8 mouse cellular contexts compared by ENCODE assay signal in the genomic region with DNA sequence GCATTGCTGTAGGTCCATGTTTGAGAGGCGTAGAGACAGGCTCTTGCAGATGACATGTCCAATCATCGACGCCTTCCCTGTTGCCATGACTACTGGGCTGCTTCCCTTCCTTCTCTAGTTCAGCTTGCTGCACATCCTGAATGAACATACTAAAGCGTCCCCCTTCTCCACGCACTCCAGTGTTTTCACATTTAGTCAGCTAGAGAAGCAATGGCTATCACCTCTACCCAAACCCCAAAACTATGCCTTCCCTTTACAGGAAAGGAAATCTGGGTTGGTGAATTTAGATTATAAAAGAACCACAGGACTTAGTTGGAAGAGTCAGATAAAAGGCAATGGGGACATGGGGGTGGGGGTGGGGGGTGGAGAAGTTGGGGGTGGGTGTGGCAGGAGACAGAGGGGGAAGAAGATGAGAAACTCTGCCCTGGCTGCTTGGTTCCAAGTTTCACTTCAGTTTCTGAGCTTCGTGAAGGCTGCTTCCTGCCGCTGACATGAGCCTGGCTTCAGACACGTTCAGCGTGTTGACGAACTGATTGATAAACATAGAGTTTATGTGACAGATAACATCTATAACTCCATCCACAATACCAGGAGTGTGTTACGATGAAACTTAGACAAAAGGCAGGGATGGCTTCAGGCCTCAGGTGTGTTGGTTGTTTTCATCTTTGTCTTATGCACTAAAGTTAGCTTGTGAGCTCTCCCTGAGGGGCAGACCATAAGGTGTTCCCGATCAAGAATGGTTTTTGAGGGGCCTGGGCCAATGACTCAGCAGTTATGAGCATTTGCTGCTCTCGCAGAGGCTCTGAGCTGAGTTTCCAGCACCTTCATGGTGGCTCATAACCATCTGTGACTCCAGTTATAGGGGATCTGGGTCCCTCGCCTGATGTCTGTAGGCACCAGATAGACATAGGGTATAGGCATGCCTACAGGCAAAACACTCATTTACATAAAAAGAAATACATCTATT. TPM values are rescaled to one million over a fixed set of nuclear protein-coding genes. Genes with fewer than 3 reads are reported as not detected.
DNase-seq lines count a peak whose midpoint lies in the region; ATAC-seq and TF ChIP-seq lines count a peak whose summit lies in the region.

No protein-coding gene starts in this region.

- no peak overlapping the region for H3K4me3 ChIP-seq in forebrain, embryonic 14.5 days (ENCODE audit: low read depth, low read length)
- H3K4me3 ChIP-seq in hindbrain, postnatal 0 days (ENCODE audit: low read length), result no peak overlapping the region
- no peak overlapping the region for H3K4me3 ChIP-seq in limb, embryonic 14.5 days (replicated peaks; ENCODE audit: low read length)
- no peak overlapping the region for H3K4me3 ChIP-seq in midbrain, embryonic 15.5 days

- DNase-seq in CD4-positive helper T cell, adult 2 months (ENCODE audit: low read depth, low spot score), result peak; percentile 88
- DNase-seq in MN1 (ENCODE audit: low spot score), result peak; percentile 75
- DNase-seq in forebrain, embryonic 14.5 days (ENCODE audit: low spot score), result peak; percentile 81
- DNase-seq in hindbrain, postnatal 0 days (ENCODE audit: low spot score), result peak; percentile 86
- peak; percentile 61 for DNase-seq in limb, embryonic 14.5 days (ENCODE audit: low spot score)
- DNase-seq in telencephalon, adult 2 months (ENCODE audit: low read depth, low spot score), result peak; percentile 86
- DNase-seq in urinary bladder, postnatal 4 days (ENCODE audit: low spot score in 2 of 2), result no peak

- H3K4me1 ChIP-seq in forebrain, embryonic 14.5 days (ENCODE audit: control insufficient read depth, insufficient read depth, low read length), result 0 out of 2 replicates have a peak, but pooled peaks cover 3% of the 10 kb centered on the region
- peaks cover 8% of the 10 kb centered on the region for H3K4me1 ChIP-seq in hindbrain, postnatal 0 days (ENCODE audit: insufficient read depth, low read length)
- H3K4me1 ChIP-seq in limb, embryonic 14.5 days (ENCODE audit: control insufficient read depth, insufficient read depth, low read length), result peaks cover 16% of the 10 kb centered on the region
- H3K4me1 ChIP-seq in midbrain, embryonic 15.5 days, result peaks cover 21% of the 10 kb centered on the region

- H3K27ac ChIP-seq in forebrain, embryonic 14.5 days (ENCODE audit: low read depth, low read length), result no peak overlapping the region
- H3K27ac ChIP-seq in hindbrain, postnatal 0 days, result peak overlapping the region; percentile 68
- no peak overlapping the region; the same call in 1 of the 2 replicates for H3K27ac ChIP-seq in limb, embryonic 14.5 days (replicated peaks; ENCODE audit: low read depth, low read length)
- peak overlapping the region; percentile 73 for H3K27ac ChIP-seq in midbrain, embryonic 15.5 days

- 77% methylated on average over 14 of the region's 14 CpGs for WGBS in forebrain, embryonic 14.5 days
- 58% methylated on average over 14 of the region's 14 CpGs for WGBS in hindbrain, postnatal 0 days
- 68% methylated on average over 14 of the region's 14 CpGs for WGBS in limb, embryonic 14.5 days
- 59% methylated on average over 14 of the region's 14 CpGs for WGBS in midbrain, embryonic 15.5 days

- H3K36me3 ChIP-seq in forebrain, embryonic 14.5 days (ENCODE audit: control insufficient read depth, insufficient read depth, low read length), result no peaks in the 10 kb centered on the region
- no peaks in the 10 kb centered on the region for H3K36me3 ChIP-seq in hindbrain, postnatal 0 days (ENCODE audit: insufficient read depth, low read length)
- no peaks in the 10 kb centered on the region for H3K36me3 ChIP-seq in limb, embryonic 14.5 days (ENCODE audit: control insufficient read depth, insufficient read depth, low read length)
- H3K36me3 ChIP-seq in midbrain, embryonic 15.5 days (replicated peaks), result no peaks in the 10 kb centered on the region

- no peak overlapping the region for H3K4me2 ChIP-seq in forebrain, embryonic 14.5 days (ENCODE audit: low read length)
- no peak overlapping the region for H3K4me2 ChIP-seq in hindbrain, postnatal 0 days (ENCODE audit: low read depth, low read length)
- H3K4me2 ChIP-seq in limb, embryonic 14.5 days (replicated peaks; ENCODE audit: low read depth, low read length, severe bottlenecking), result no peak overlapping the region
- peak overlapping the region; percentile 11; the same call in 1 of the 2 replicates for H3K4me2 ChIP-seq in midbrain, embryonic 15.5 days

- H3K9ac ChIP-seq in forebrain, embryonic 14.5 days (ENCODE audit: low read length), result no peak overlapping the region
- no peak overlapping the region for H3K9ac ChIP-seq in hindbrain, postnatal 0 days (replicated peaks; ENCODE audit: low read length)
- H3K9ac ChIP-seq in limb, embryonic 14.5 days (ENCODE audit: low read depth, low read length, severe bottlenecking), result no peak overlapping the region
- H3K9ac ChIP-seq in midbrain, embryonic 15.5 days, result no peak overlapping the region

- no peak for TF ChIP-seq CTCF in hindbrain, postnatal 0 days (IDR thresholded peaks at IDR 0.05; ENCODE audit: low read depth)

- peak; percentile 82; the same call in 1 of the 2 replicates for ATAC-seq in forebrain, embryonic 14.5 days
- ATAC-seq in hindbrain, postnatal 0 days, result peak; percentile 94
- ATAC-seq in limb, embryonic 14.5 days (ENCODE audit: low FRiP score, low read depth), result peak; percentile 75
- ATAC-seq in midbrain, embryonic 15.5 days (replicated peaks), result peak; percentile 96

- H3K9me3 ChIP-seq in forebrain, embryonic 14.5 days (replicated peaks; ENCODE audit: control insufficient read depth, low read length), result no peaks in the 10 kb centered on the region
- H3K9me3 ChIP-seq in hindbrain, postnatal 0 days (ENCODE audit: low read length), result no peaks in the 10 kb centered on the region
- no peaks in the 10 kb centered on the region for H3K9me3 ChIP-seq in limb, embryonic 14.5 days (ENCODE audit: control insufficient read depth, low read length)
- no peaks in the 10 kb centered on the region for H3K9me3 ChIP-seq in midbrain, embryonic 15.5 days

- no peaks in the 10 kb centered on the region for H3K27me3 ChIP-seq in forebrain, embryonic 14.5 days (replicated peaks; ENCODE audit: control insufficient read depth, insufficient read depth, low read length)
- no peaks in the 10 kb centered on the region for H3K27me3 ChIP-seq in hindbrain, postnatal 0 days (ENCODE audit: insufficient read depth, low read length)
- no peaks in the 10 kb centered on the region for H3K27me3 ChIP-seq in limb, embryonic 14.5 days (ENCODE audit: control insufficient read depth, insufficient read depth, low read length)
- H3K27me3 ChIP-seq in midbrain, embryonic 15.5 days (replicated peaks), result no peaks in the 10 kb centered on the region

- no peak for TF ChIP-seq POLR2A in limb, embryonic 14.5 days (IDR thresholded peaks at IDR 0.05; ENCODE audit: borderline replicate concordance, extremely low read depth, insufficient read depth, insufficient read length)

RNA-seq across cellular contexts. Expression of a gene that starts 28.1 kb away (rescaled TPM):
- polyA plus RNA-seq in forebrain, embryonic 14.5 days (2014; fragmentation: Nextera tagmentation; extraction: Ambion mirVana), result 2.4 and 4.4 TPM in 2 replicates
- total RNA-seq in hindbrain, postnatal 0 days (2014; rRNA removed), result 1.3 and 2.6 TPM in 2 replicates
- polyA plus RNA-seq in hindbrain, postnatal 0 days (2015; fragmentation: Nextera tagmentation; extraction: Ambion mirVana), result 1.9 and 2.3 TPM in 2 replicates
- 4.5 and 5.4 TPM in 2 replicates for polyA plus RNA-seq in limb, embryonic 14.5 days (2012; rRNA removed)
- 6.0 and 6.7 TPM in 2 replicates for polyA plus RNA-seq in limb, embryonic 14.5 days (2014; fragmentation: Nextera tagmentation; extraction: Ambion mirVana)
- polyA plus RNA-seq in midbrain, embryonic 15.5 days (2015; fragmentation: Nextera tagmentation; extraction: Ambion mirVana), result 1.0 and 1.4 TPM in 2 replicates

RNA-seq across cellular contexts. Expression of a gene that starts 34.9 kb away (rescaled TPM):
- 143 and 153 TPM in 2 replicates for polyA plus RNA-seq in forebrain, embryonic 14.5 days (2014; fragmentation: Nextera tagmentation; extraction: Ambion mirVana)
- total RNA-seq in hindbrain, postnatal 0 days (2014; rRNA removed), result 78.9 and 84.2 TPM in 2 replicates
- polyA plus RNA-seq in hindbrain, postnatal 0 days (2015; fragmentation: Nextera tagmentation; extraction: Ambion mirVana), result 108 and 112 TPM in 2 replicates
- 75.5 and 77.4 TPM in 2 replicates for polyA plus RNA-seq in limb, embryonic 14.5 days (2012; rRNA removed)
- polyA plus RNA-seq in limb, embryonic 14.5 days (2014; fragmentation: Nextera tagmentation; extraction: Ambion mirVana), result 109 and 112 TPM in 2 replicates
- 133 and 134 TPM in 2 replicates for polyA plus RNA-seq in midbrain, embryonic 15.5 days (2015; fragmentation: Nextera tagmentation; extraction: Ambion mirVana)

Comparison
In these comparisons a context has a peak if more than half of its experiments do, and no peak if none do; other contexts are left out.
1. DNase-seq: peak in CD4-positive helper T cell, adult 2 months (single experiment), MN1 (single experiment), forebrain, embryonic 14.5 days (single experiment), hindbrain, postnatal 0 days (single experiment), limb, embryonic 14.5 days (single experiment) and telencephalon, adult 2 months (single experiment); none in urinary bladder, postnatal 4 days (0 of 2).
2. H3K27ac ChIP-seq: peak in hindbrain, postnatal 0 days (single experiment) and midbrain, embryonic 15.5 days (single experiment); none in forebrain, embryonic 14.5 days (single experiment) and limb, embryonic 14.5 days (single experiment).
3. Peak in every context shown above with its lines, with median percentiles within 50 percentile points of each other: ATAC-seq.